Mouse (Mus musculus): ENCODE results near the gene Cstf1. TPM values are rescaled to one million over a fixed set of nuclear protein-coding genes. Genes with fewer than 3 reads are reported as not detected.

Gene Cstf1
- polyA plus RNA-seq, 1 experiment from 2014 or later, result 19.4 TPM

GRCm38 (mm10) chr2:172381341-172381740 is 10.9 kb downstream of the Cstf1 start:
- Histone ChIP-seq H3K9ac (ENCODE audit: low read depth, low read length) (no peak overlapping the region), H3K36me3 (ENCODE audit: control insufficient read depth, insufficient read depth) (peaks cover 61% of the 10 kb centered on the region), H3K27me3 (replicated peaks; ENCODE audit: control insufficient read depth, insufficient read depth, low read length) (no peaks in the 10 kb centered on the region), H3K4me1 (replicated peaks; ENCODE audit: control insufficient read depth, insufficient read depth, low read length) (no peaks in the 10 kb centered on the region), H3K9me3 (ENCODE audit: control insufficient read depth) (no peaks in the 10 kb centered on the region), H3K4me3 (ENCODE audit: low read depth, low read length) (no peak overlapping the region), H3K4me2 (replicated peaks; ENCODE audit: low read depth) (no peak overlapping the region), H3K27ac (ENCODE audit: low read depth, low read length) (no peak overlapping the region)
- TF ChIP-seq CTCF (IDR thresholded peaks at IDR 0.05; ENCODE audit: low read depth), result no peak
- 94% methylated on average over 11 of the region's 11 CpGs for WGBS
- ATAC-seq, result no peak

DNA sequence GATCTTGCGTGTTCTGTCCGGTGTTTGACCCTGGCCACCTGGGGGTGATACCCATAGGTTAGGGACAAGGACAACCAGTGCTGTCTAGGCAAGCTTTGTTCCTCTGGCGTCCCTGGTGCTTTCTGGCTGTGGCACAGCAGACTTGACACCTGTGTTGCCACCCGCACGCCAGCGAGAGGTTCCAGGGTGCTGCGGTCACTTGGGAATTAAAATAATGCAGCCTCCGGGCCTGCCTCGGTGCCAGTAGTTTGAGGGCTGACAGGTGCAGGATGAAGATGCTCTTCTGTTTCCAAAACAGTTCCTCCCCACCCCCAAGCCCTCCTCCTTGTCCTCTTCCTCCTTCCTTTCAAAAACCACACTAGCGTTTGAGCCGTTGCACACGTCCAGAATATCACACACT is 11.4 kb downstream of the Cstf1 start:
- H3K9me3 ChIP-seq (ENCODE audit: control insufficient read depth), result no peaks in the 10 kb centered on the region
- H3K9ac ChIP-seq (ENCODE audit: low read depth, low read length), result no peak overlapping the region
- H3K4me1 ChIP-seq (replicated peaks; ENCODE audit: control insufficient read depth, insufficient read depth, low read length), result no peaks in the 10 kb centered on the region
- WGBS, result 90% methylated on average over 12 of the region's 12 CpGs
- H3K36me3 ChIP-seq (ENCODE audit: control insufficient read depth, insufficient read depth), result peaks cover 55% of the 10 kb centered on the region
- H3K4me3 ChIP-seq (ENCODE audit: low read depth, low read length), result no peak overlapping the region
- no peak overlapping the region for H3K27ac ChIP-seq (ENCODE audit: low read depth, low read length)
- TF ChIP-seq CTCF (IDR thresholded peaks at IDR 0.05; ENCODE audit: low read depth), result no peak
- H3K4me2 ChIP-seq (replicated peaks; ENCODE audit: low read depth), result no peak overlapping the region
- no peaks in the 10 kb centered on the region for H3K27me3 ChIP-seq (replicated peaks; ENCODE audit: control insufficient read depth, insufficient read depth, low read length)
- no peak for ATAC-seq

DNA sequence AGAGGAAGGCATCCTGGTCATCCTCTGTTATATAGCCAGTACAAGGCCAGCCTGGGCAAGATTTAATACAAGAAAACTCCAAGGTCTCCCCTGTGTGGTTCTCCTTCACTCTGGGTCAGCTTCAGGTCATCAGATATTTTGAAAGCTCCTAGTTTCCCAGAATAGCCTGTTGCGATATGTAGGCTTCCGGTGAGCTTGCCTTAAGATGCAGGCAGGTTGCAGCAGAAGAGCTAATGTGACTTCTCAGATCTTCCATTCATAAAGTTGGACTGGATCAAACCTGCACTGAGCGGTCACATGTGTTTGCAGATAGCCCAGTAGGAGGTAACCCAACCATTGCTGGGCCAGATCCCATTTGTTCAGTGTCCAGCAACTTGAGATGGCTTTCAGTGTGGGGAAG is 14.2 kb downstream of the Cstf1 start:
- 86% methylated on average over 3 of the region's 3 CpGs for WGBS
- Histone ChIP-seq H3K9me3 (ENCODE audit: control insufficient read depth) (no peaks in the 10 kb centered on the region), H3K27me3 (replicated peaks; ENCODE audit: control insufficient read depth, insufficient read depth, low read length) (no peaks in the 10 kb centered on the region), H3K9ac (ENCODE audit: low read depth, low read length) (no peak overlapping the region), H3K4me1 (replicated peaks; ENCODE audit: control insufficient read depth, insufficient read depth, low read length) (no peaks in the 10 kb centered on the region), H3K4me3 (ENCODE audit: low read depth, low read length) (no peak overlapping the region), H3K36me3 (ENCODE audit: control insufficient read depth, insufficient read depth) (peaks cover 30% of the 10 kb centered on the region), H3K27ac (ENCODE audit: low read depth, low read length) (no peak overlapping the region), H3K4me2 (replicated peaks; ENCODE audit: low read depth) (no peak overlapping the region)
- no peak for TF ChIP-seq CTCF (IDR thresholded peaks at IDR 0.05; ENCODE audit: low read depth)
- ATAC-seq, result no peak

DNA sequence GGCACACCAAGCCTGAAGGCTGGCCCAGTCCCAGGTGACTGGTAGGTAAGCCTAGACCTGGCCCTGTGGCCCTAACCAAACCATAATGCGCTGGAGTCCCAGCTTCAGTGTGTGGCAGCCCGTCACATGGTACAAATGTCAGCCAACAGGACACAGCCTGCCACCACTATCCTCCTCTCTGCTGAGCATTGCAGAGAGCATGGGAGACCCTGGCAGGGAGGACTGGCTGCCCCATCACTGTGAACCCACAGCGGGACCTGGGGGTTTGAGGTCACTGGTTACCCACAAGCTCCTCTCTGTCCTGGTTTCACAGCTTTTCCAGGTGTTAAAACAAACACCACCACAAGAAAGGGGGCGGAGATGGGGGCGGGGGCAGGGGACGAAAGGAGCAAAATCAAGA is 19.9 kb downstream of the Cstf1 start:
- Histone ChIP-seq H3K9me3 (ENCODE audit: control insufficient read depth) (no peaks in the 10 kb centered on the region), H3K27ac (ENCODE audit: low read depth, low read length) (no peak overlapping the region), H3K36me3 (ENCODE audit: control insufficient read depth, insufficient read depth) (no peaks in the 10 kb centered on the region), H3K9ac (ENCODE audit: low read depth, low read length) (no peak overlapping the region), H3K27me3 (replicated peaks; ENCODE audit: control insufficient read depth, insufficient read depth, low read length) (no peaks in the 10 kb centered on the region), H3K4me1 (replicated peaks; ENCODE audit: control insufficient read depth, insufficient read depth, low read length) (no peaks in the 10 kb centered on the region), H3K4me2 (replicated peaks; ENCODE audit: low read depth) (no peak overlapping the region), H3K4me3 (ENCODE audit: low read depth, low read length) (no peak overlapping the region)
- ATAC-seq, result no peak
- no peak for TF ChIP-seq CTCF (IDR thresholded peaks at IDR 0.05; ENCODE audit: low read depth)
- 23% methylated on average over 6 of the region's 6 CpGs for WGBS

GRCm38 (mm10) chr2:172392041-172392521 is 21.6 kb downstream of the Cstf1 start:
- no peak for TF ChIP-seq CTCF (IDR thresholded peaks at IDR 0.05; ENCODE audit: low read depth)
- Histone ChIP-seq H3K27me3 (replicated peaks; ENCODE audit: control insufficient read depth, insufficient read depth, low read length) (no peaks in the 10 kb centered on the region), H3K9me3 (ENCODE audit: control insufficient read depth) (no peaks in the 10 kb centered on the region), H3K36me3 (ENCODE audit: control insufficient read depth, insufficient read depth) (no peaks in the 10 kb centered on the region), H3K4me2 (replicated peaks; ENCODE audit: low read depth) (no peak overlapping the region), H3K27ac (ENCODE audit: low read depth, low read length) (no peak overlapping the region), H3K4me3 (ENCODE audit: low read depth, low read length) (no peak overlapping the region), H3K4me1 (replicated peaks; ENCODE audit: control insufficient read depth, insufficient read depth, low read length) (no peaks in the 10 kb centered on the region), H3K9ac (ENCODE audit: low read depth, low read length) (no peak overlapping the region)
- 39% methylated on average over 10 of the region's 10 CpGs for WGBS
- peak; percentile 31; the same call in 1 of the 2 replicates for ATAC-seq

DNA sequence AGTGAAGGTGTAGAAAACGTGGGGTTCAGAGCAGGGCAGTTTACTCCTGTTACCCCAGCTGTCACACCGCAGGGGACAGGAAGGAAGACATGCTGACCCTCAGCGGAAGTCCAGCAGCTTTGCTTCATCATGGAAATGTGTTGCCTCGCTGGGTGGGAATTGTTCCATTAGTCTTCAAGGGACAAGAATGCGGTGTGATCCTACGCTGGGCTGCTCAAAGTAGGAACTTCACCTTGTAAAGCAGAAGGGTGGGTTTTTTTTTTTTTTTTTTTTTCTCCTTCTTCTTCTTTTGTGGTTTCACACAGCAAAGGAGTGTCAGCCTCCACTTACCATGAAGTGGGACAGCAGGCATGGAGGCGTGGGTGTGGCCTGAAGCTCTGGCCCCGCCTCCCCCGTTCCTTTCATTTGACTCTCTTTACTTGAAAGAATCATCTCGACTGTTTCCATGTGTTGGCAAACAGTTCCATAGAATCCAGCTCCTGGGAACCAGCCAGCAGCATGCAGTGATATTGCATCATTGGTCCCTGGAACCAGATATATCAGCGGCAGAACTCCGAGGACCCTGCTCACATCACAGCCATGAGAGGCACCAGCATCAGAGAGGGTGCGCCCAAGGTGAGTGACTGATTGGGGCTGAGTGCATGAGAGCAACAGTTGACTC is 23.0 kb downstream of the Cstf1 start, which contains the start of gene Cass4:
Cass4 (plus strand) TSS at position 404 of the 661 bp plus-strand sequence.
- WGBS, result 23% methylated on average over 13 of the region's 13 CpGs
- no peak for ATAC-seq
- Histone ChIP-seq H3K27me3 (replicated peaks; ENCODE audit: control insufficient read depth, insufficient read depth, low read length) (no peaks in the 10 kb centered on the region), H3K4me2 (replicated peaks; ENCODE audit: low read depth) (0 out of 2 replicates have a peak within 1 kb of the TSS, but pooled peaks have one; percentile 21), H3K27ac (ENCODE audit: low read depth, low read length) (no peak within 1 kb of the TSS), H3K9ac (ENCODE audit: low read depth, low read length) (no peak within 1 kb of the TSS), H3K4me3 (ENCODE audit: low read depth, low read length) (no peak within 1 kb of the TSS), H3K9me3 (ENCODE audit: control insufficient read depth) (no peaks in the 10 kb centered on the region), H3K36me3 (ENCODE audit: control insufficient read depth, insufficient read depth) (no peaks in the 10 kb centered on the region), H3K4me1 (replicated peaks; ENCODE audit: control insufficient read depth, insufficient read depth, low read length) (no peaks in the 10 kb centered on the region)
- no peak for TF ChIP-seq CTCF (IDR thresholded peaks at IDR 0.05; ENCODE audit: low read depth)
